Mouse (Mus musculus) midbrain, embryonic 15.5 days (tissue): Measurements from ENCODE around the gene Nab2. TPM values are rescaled to one million over a fixed set of nuclear protein-coding genes. Genes with fewer than 3 reads are reported as not detected.
A peak's percentile ranks its signal among the peaks of the same experiment; 100 is the strongest.

ENCODE experiments used
- ATAC-seq: fragments of 200-750 bp; cut with Nextera tagmentation; replicated peaks from 2 replicates; pipeline ENCODE4 v1.8.0; 2017; ENCODE audit warnings: moderate TSS enrichment
- H3K27ac ChIP-seq: fragments of 300-500 bp; sonication (generic); 2 replicates; pipeline ENCODE4 v1.5.1; 2015; ENCODE audit warnings: mild to moderate bottlenecking, inconsistent platforms
- H3K27me3 ChIP-seq: fragments of 300-500 bp; sonication (generic); replicated peaks from 2 replicates; pipeline ENCODE4 v1.6.1; 2015; ENCODE audit warnings: inconsistent platforms
- H3K36me3 ChIP-seq: fragments of 300-500 bp; sonication (generic); replicated peaks from 2 replicates; pipeline ENCODE4 v1.6.1; 2015; ENCODE audit warnings: inconsistent platforms
- H3K4me1 ChIP-seq: fragments of 300-500 bp; sonication (generic); 2 replicates; pipeline ENCODE4 v1.6.1; 2015; ENCODE audit warnings: inconsistent platforms
- H3K4me2 ChIP-seq: fragments of 300-500 bp; sonication (generic); 2 replicates; pipeline ENCODE4 v1.6.1; 2015; ENCODE audit warnings: inconsistent platforms, mild to moderate bottlenecking, moderate library complexity
- H3K4me3 ChIP-seq: fragments of 300-500 bp; sonication (generic); 2 replicates; pipeline ENCODE4 v1.5.1; 2015; ENCODE audit warnings: mild to moderate bottlenecking, inconsistent platforms
- H3K9ac ChIP-seq: fragments of 300-500 bp; sonication (generic); 2 replicates; pipeline ENCODE4 v1.6.1; 2015; ENCODE audit warnings: mild to moderate bottlenecking, inconsistent platforms
- H3K9me3 ChIP-seq: fragments of 300-500 bp; sonication (generic); 2 replicates; pipeline ENCODE4 v1.6.1; 2016; ENCODE audit warnings: inconsistent platforms
- WGBS: fragments of 180-500 bp; shearing (Covaris S2); methylation state at CpG from one replicate; pipeline ENCODE4 v1.1.7; 2015; ENCODE audit warnings: mixed read lengths; 5-methylcytosine and 5-hydroxymethylcytosine counted together
- polyA plus RNA-seq: library from polyadenylated mRNA; unstranded; fragments of >200 nt; fragmentation: Nextera tagmentation; extraction: Ambion mirVana; gene quantifications from 2 replicates; pipeline ENCODE4 v1.2.1, GENCODE M21; 2015

Nab2 gene
- polyA plus RNA-seq, 1 experiment from 2014 or later, result 1.9 TPM

DNA sequence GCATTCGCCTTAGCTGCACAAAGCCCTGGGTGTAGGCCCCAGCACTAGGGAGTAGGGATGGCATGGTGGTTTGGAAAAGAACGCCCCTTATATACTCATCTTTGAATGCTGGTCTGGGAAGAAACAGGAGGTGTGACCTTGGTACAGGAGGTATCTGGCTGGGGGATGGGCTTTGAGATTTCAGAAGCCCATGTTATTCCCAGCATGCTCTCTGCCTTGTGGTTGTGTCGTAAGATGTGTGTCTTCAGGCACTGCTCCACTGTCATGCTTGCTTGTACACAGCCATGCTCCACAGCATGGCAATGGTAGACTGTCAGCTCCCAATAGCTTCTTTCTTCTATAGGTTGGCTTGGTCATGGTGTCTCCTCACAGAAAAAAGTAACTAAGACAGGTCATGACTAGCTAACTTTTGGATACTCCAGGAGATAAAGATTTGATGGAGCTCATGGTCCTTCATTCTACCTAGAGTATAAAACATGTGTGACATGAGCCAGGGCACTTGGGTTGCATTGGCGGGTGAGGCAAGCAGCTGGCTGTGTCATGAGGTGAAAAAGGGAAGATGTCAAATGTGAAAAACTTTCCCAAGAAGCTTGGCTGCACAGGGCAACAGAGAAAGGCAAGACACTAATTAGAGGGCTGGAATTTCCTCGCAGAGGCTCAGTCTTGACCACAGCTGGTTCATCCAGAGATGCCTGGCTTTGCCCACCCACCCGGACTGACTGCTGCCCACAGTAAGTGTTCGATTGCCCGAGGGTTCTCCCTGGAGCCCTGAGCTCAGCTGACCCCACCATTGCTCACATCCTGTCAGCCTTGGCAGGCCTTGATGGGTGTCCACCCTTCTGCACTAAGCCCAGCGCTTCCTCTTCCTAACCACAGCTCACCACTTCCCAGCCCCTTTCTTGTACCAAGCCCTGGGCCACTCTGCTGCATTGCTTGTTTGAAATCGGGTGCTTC, 36.8 kb downstream of the Nab2 start:
- WGBS, result 83% methylated on average over 10 of the region's 10 CpGs
- ATAC-seq, result no peak
- H3K4me3 ChIP-seq, result no peak overlapping the region

DNA sequence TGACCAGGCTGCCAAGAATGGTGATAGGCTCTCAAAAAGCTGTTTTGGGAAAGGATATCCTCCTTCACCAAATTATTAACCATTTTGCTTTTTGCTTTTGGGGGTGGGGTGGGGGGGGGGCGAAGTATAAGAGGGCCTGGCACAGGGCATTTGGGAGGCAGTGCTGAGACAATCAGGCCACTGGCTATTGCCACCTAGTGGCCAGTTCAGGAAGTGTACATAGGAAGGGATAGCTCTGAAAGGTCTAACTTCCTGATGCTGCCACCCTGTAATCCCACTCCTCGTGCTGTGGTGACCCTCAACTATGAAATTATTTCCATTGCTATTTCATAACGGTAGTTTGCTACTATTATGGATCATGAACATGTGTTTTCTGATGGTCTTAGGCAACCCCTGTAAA, 41.9 kb downstream of the Nab2 start:
- ATAC-seq, result no peak
- Histone ChIP-seq H3K9ac (no peak overlapping the region), H3K36me3 (no peaks in the 10 kb centered on the region), H3K27ac (no peak overlapping the region), H3K27me3 (no peaks in the 10 kb centered on the region), H3K4me1 (peaks cover 8% of the 10 kb centered on the region), H3K9me3 (no peaks in the 10 kb centered on the region), H3K4me2 (no peak overlapping the region), H3K4me3 (no peak overlapping the region)
- WGBS, result 83% methylated on average over 3 of the region's 3 CpGs

More for the DNA sequence above, 36.8 kb downstream of the Nab2 start:
- Histone ChIP-seq H3K9ac (no peak overlapping the region), H3K4me1 (no peaks in the 10 kb centered on the region), H3K4me2 (no peak overlapping the region), H3K36me3 (no peaks in the 10 kb centered on the region), H3K9me3 (no peaks in the 10 kb centered on the region), H3K27ac (no peak overlapping the region), H3K27me3 (no peaks in the 10 kb centered on the region)

DNA sequence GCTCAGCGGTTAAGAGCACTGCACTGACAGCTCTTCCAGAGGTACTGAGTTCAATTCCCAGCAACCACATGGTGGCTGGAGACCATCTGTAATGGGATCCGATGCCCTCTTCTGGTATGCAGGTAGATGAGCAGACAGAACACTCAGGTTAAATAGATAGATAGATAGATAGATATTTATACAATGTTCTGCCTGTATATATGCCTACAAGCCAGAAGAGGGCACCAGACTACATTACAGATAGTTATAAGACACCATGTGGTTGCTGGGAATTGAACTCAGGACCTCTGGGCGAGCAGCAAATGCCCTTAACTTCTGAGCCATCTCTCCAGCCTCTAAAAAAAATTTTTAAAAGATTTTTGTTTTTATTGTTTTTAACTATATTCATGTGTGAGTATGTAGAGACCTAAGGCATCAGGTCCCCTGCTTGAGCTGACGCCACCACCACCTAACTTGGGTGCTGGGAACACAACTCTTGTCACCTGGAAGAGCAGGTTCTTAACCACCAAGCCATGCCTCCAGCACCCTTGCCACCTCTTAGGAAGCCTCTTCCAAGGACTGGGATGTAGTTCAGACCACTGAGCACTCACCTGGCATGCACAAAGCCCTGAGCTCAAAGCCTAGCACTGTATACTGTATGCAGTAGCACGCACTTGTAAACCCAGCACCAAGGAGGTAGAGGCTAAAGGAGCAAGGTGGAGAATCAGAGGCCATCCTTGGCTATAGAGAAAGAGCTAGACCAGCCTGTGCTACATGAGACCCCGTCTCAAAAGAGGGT, 44.7 kb downstream of the Nab2 start:
- Histone ChIP-seq H3K4me2 (no peak overlapping the region), H3K27ac (no peak overlapping the region), H3K9me3 (no peaks in the 10 kb centered on the region), H3K4me3 (no peak overlapping the region), H3K4me1 (peaks cover 21% of the 10 kb centered on the region), H3K27me3 (no peaks in the 10 kb centered on the region), H3K9ac (no peak overlapping the region), H3K36me3 (no peaks in the 10 kb centered on the region)
- WGBS, result 92% methylated on average over 6 of the region's 6 CpGs
- no peak for ATAC-seq

DNA sequence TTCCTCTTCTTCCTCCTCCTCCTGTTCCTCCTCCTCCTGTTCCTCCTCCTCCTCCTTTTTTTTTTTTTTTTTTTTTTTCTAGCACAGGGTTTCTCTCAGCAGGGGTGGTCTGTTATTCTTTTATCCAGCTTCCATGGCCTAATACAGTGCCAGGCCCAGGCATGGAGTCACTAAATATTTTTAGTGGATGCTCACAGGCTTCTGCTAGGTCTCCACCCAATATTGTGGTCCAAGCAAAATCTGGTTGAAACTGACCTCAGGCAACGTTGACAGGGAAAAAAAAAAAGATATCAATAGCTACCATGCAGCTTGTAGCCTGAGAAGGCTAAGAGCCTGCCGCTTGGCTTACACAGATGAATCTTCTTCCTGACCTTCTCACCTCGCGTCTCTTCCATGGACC, 45.7 kb downstream of the Nab2 start:
- Histone ChIP-seq H3K4me3 (no peak overlapping the region), H3K4me1 (peaks cover 31% of the 10 kb centered on the region), H3K27me3 (no peaks in the 10 kb centered on the region), H3K9me3 (no peaks in the 10 kb centered on the region), H3K4me2 (no peak overlapping the region), H3K36me3 (no peaks in the 10 kb centered on the region), H3K9ac (no peak overlapping the region), H3K27ac (no peak overlapping the region)
- no peak for ATAC-seq
- 60% methylated on average over 4 of the region's 4 CpGs for WGBS

DNA sequence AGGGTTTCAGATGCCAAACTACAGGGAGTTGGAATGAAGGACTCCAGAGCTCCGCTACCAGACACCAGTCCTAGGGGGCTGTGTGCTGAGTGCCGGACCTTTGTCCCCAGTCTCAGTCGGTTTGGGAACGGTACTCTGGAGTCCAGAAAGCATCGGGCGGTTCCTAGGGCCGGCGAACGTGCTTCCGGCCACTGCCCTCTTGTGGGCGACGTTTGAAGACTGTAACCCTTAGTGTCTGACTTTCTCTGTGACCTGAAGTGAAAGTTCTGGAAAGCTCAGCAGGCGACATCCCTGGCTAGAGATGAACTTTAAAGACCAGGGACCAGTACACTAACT, 46.3 kb downstream of the Nab2 start:
- peak overlapping the region; percentile 96 for H3K4me2 ChIP-seq
- peak overlapping the region; percentile 91 for H3K4me3 ChIP-seq
- H3K36me3 ChIP-seq, result no peaks in the 10 kb centered on the region
- 0 out of 2 replicates have a peak overlapping the region, but pooled peaks have one; percentile 45 for H3K9ac ChIP-seq
- peak; percentile 21 for ATAC-seq
- no peaks in the 10 kb centered on the region for H3K9me3 ChIP-seq
- H3K27ac ChIP-seq, result peak overlapping the region; percentile 88
- no peaks in the 10 kb centered on the region for H3K27me3 ChIP-seq
- peaks cover 37% of the 10 kb centered on the region for H3K4me1 ChIP-seq
- WGBS, result under 1% methylated on average over 13 of the region's 13 CpGs

DNA sequence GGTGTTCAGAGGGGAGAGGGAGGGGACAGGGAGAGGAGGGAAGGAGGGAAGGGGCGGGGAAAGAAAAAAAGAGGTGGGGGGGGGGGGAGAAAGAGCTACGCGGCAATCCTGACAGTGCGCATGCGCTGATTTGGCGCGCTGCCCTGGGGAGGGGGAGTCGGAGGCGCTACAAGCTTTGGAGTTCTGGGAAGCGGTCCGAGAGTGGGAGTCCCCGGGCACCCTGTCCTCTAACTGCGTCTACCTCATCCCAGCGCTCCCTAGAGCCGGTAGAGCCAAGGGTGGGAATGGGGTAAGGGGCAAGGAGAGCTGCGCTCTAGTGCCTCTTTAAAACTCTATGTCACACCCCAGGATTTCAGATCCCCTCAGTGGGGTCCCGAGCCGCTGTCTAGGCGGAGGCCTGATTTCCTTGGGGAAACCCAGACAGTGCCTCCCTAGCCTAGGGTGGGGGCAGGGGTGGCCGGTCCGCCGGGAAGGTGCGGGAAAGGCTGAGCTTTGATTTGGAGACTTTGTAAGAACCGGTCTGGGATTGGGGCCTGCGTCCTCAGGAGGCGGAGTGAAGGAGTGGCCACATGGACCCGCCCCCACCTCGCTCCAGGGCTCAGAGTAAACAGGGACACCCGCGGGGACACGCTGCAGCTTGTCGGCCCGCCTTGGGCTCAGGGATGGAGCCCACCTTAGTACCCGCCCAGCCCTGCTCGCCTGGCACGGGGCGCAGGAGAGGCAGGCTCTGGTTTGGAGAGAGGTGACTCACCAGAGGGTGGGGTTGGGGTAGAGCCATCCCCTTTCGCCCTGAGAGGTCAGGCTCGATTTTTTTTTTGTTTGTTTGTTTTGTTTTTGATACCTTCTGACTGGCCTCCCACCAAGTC, 46.9 kb downstream of the Nab2 start:
- peak; percentile 84 for ATAC-seq
- Histone ChIP-seq H3K36me3 (no peaks in the 10 kb centered on the region), H3K4me1 (peaks cover 43% of the 10 kb centered on the region), H3K27ac (peak overlapping the region; percentile 88), H3K27me3 (no peaks in the 10 kb centered on the region), H3K9ac (peak overlapping the region; percentile 96), H3K4me2 (peak overlapping the region; percentile 96), H3K4me3 (peak overlapping the region; percentile 91), H3K9me3 (no peaks in the 10 kb centered on the region)
- under 1% methylated on average over 38 of the region's 39 CpGs for WGBS

GRCm38 (mm10) chr10:127620406-127621190, 47.8 kb downstream of the Nab2 start, which contains the start of gene Lrp1:
Gene Lrp1, minus strand, starts transcription at chr10:127621148.
- H3K36me3 ChIP-seq, result no peaks in the 10 kb centered on the region
- WGBS, result under 1% methylated on average over 21 of the region's 32 CpGs
- H3K27ac ChIP-seq, result peak within 1 kb of the TSS; percentile 88
- peak; percentile 81 for ATAC-seq
- H3K4me2 ChIP-seq, result peak within 1 kb of the TSS; percentile 96
- no peaks in the 10 kb centered on the region for H3K27me3 ChIP-seq
- H3K4me3 ChIP-seq, result peak within 1 kb of the TSS; percentile 91
- H3K9me3 ChIP-seq, result no peaks in the 10 kb centered on the region
- peak within 1 kb of the TSS; percentile 96 for H3K9ac ChIP-seq
- peaks cover 51% of the 10 kb centered on the region for H3K4me1 ChIP-seq

DNA sequence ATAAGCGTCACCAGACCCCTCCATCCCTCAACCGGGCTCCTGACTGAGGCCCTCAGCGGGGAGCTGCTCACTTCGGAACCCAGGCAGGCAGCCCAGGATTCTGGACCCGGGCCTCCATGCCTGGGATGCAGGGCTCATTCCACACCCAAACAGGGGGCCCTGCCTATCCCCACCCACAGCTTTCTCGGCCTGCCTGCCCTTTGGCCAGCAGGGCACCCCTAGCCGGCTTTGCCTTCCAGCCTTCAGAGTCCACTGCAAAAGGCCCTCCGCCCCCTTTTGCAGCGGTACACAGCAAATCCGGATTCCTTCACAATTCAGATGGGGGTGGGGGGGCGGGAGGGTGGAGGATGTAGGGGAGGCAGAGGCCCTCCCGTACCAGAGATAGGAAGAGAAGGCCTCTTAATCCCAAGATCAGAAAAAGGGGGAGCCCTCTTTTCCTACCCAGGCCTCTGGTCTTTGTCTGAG, 48.4 kb downstream of the Nab2 start:
- Histone ChIP-seq H3K36me3 (no peaks in the 10 kb centered on the region), H3K27me3 (no peaks in the 10 kb centered on the region), H3K4me1 (peaks cover 58% of the 10 kb centered on the region), H3K27ac (peak overlapping the region; percentile 88), H3K4me3 (peak overlapping the region; percentile 91), H3K9me3 (no peaks in the 10 kb centered on the region), H3K4me2 (peak overlapping the region; percentile 96), H3K9ac (peak overlapping the region; percentile 96)
- WGBS, result 0% methylated on average over 12 of the region's 12 CpGs
- ATAC-seq, result peak; percentile 2

GRCm38 (mm10) chr10:127619119-127619721, 49.1 kb downstream of the Nab2 start:
- Histone ChIP-seq H3K27me3 (no peaks in the 10 kb centered on the region), H3K9ac (peak overlapping the region; percentile 96), H3K9me3 (no peaks in the 10 kb centered on the region), H3K27ac (peak overlapping the region; percentile 88; the same call in 1 of the 2 replicates), H3K4me2 (peak overlapping the region; percentile 96), H3K36me3 (no peaks in the 10 kb centered on the region), H3K4me1 (peaks cover 65% of the 10 kb centered on the region), H3K4me3 (peak overlapping the region; percentile 91)
- WGBS, result 20% methylated on average over 8 of the region's 8 CpGs
- ATAC-seq, result no peak

DNA sequence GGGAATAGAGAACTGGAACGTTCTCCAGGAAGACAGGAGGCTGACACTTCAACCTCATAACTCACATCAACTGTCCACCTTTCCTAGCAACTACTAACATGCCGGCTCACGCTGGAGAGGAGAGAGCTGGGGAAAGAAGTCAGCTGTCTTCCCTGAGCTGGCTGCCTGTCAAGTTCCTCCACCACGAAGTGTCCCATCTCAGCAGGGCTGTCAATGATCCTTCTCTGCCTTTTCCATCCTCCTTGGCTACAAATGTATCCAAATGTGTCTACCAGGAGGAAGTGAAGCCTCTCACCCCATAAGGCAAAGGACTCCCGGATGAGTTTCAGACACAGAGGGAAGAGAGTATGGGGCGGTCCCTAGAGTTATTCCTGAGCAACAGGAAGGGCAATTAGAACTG, 50.2 kb downstream of the Nab2 start:
- 51% methylated on average over 6 of the region's 6 CpGs for WGBS
- no peak for ATAC-seq
- Histone ChIP-seq H3K4me2 (peak overlapping the region; percentile 96), H3K27me3 (no peaks in the 10 kb centered on the region), H3K4me3 (peak overlapping the region; percentile 91; the same call in 1 of the 2 replicates), H3K9ac (peak overlapping the region; percentile 1; the same call in 1 of the 2 replicates), H3K4me1 (peaks cover 71% of the 10 kb centered on the region), H3K27ac (no peak overlapping the region), H3K9me3 (no peaks in the 10 kb centered on the region), H3K36me3 (no peaks in the 10 kb centered on the region)

GRCm38 (mm10) chr10:127617294-127617693, 51.1 kb downstream of the Nab2 start:
- 71% methylated on average over 4 of the region's 4 CpGs for WGBS
- ATAC-seq, result no peak
- Histone ChIP-seq H3K4me3 (no peak overlapping the region), H3K9ac (no peak overlapping the region), H3K36me3 (peaks cover 3% of the 10 kb centered on the region), H3K4me2 (0 out of 2 replicates have a peak overlapping the region, but pooled peaks have one; percentile 14), H3K4me1 (peaks cover 71% of the 10 kb centered on the region), H3K27me3 (no peaks in the 10 kb centered on the region), H3K27ac (no peak overlapping the region), H3K9me3 (no peaks in the 10 kb centered on the region)
